In genomic region chr6:136809673-136810072, GRCm38 (mm10) we compare ENCODE assay signal across 8 mouse cellular contexts. TPM values are rescaled to one million over a fixed set of nuclear protein-coding genes. Genes with fewer than 3 reads are reported as not detected.
A peak's percentile ranks its signal among the peaks of the same experiment; 100 is the strongest.
DNase-seq lines count a peak whose midpoint lies in the region; ATAC-seq and TF ChIP-seq lines count a peak whose summit lies in the region.

No protein-coding gene starts in this region.

- H3K9ac ChIP-seq in kidney, postnatal 0 days (ENCODE audit: low read depth, low read length), result no peak overlapping the region
- 0 out of 2 replicates have a peak overlapping the region, but pooled peaks have one; percentile 66 for H3K9ac ChIP-seq in hindbrain, embryonic 14.5 days
- H3K9ac ChIP-seq in midbrain, embryonic 15.5 days, result no peak overlapping the region

- H3K9me3 ChIP-seq in kidney, postnatal 0 days (replicated peaks; ENCODE audit: low read length), result no peaks in the 10 kb centered on the region
- no peaks in the 10 kb centered on the region for H3K9me3 ChIP-seq in hindbrain, embryonic 14.5 days (ENCODE audit: control insufficient read depth, low read length)
- H3K9me3 ChIP-seq in midbrain, embryonic 15.5 days, result no peaks in the 10 kb centered on the region

- DNase-seq in kidney, postnatal 0 days (ENCODE audit: low spot score), result no peak
- no peak for DNase-seq in kidney, adult 18-20 months
- no peak for DNase-seq in hindbrain, embryonic 14.5 days (ENCODE audit: low spot score)
- no peak for DNase-seq in gastrocnemius, postnatal 14 days
- no peak for DNase-seq in urinary bladder, postnatal 10 days (ENCODE audit: low spot score)
- DNase-seq in urinary bladder, postnatal 25 days (ENCODE audit: low spot score), result no peak

- H3K4me1 ChIP-seq in kidney, postnatal 0 days (replicated peaks; ENCODE audit: insufficient read depth, low read length), result peaks cover 7% of the 10 kb centered on the region
- peaks cover 21% of the 10 kb centered on the region for H3K4me1 ChIP-seq in bone marrow macrophage, adult 2 months (ENCODE audit: control insufficient read depth, insufficient read depth, low read length)
- peaks cover 19% of the 10 kb centered on the region for H3K4me1 ChIP-seq in hindbrain, embryonic 14.5 days (replicated peaks; ENCODE audit: control insufficient read depth, insufficient read depth, low read length)
- H3K4me1 ChIP-seq in midbrain, embryonic 15.5 days, result peaks cover 29% of the 10 kb centered on the region

- peak overlapping the region; percentile 87 for H3K4me2 ChIP-seq in kidney, postnatal 0 days (ENCODE audit: low read length)
- H3K4me2 ChIP-seq in hindbrain, embryonic 14.5 days (replicated peaks), result peak overlapping the region; percentile 95
- peak overlapping the region; percentile 77 for H3K4me2 ChIP-seq in midbrain, embryonic 15.5 days

- WGBS in kidney, postnatal 0 days, result 69% methylated on average over 13 of the region's 13 CpGs
- 82% methylated on average over 13 of the region's 13 CpGs for WGBS in hindbrain, embryonic 14.5 days
- 79% methylated on average over 13 of the region's 13 CpGs for WGBS in midbrain, embryonic 15.5 days

- intact Hi-C loops in gastrocnemius, postnatal 14 days (cut with DNase I; ENCODE audit: low total_unique reads), result no loop called here

- peaks cover 26% of the 10 kb centered on the region for H3K36me3 ChIP-seq in kidney, postnatal 0 days (ENCODE audit: insufficient read depth, low read length)
- peaks cover 29% of the 10 kb centered on the region for H3K36me3 ChIP-seq in hindbrain, embryonic 14.5 days (replicated peaks; ENCODE audit: control insufficient read depth, insufficient read depth)
- H3K36me3 ChIP-seq in midbrain, embryonic 15.5 days (replicated peaks), result peaks cover 23% of the 10 kb centered on the region; the same call in 1 of the 2 replicates

- H3K27me3 ChIP-seq in kidney, postnatal 0 days (ENCODE audit: insufficient read depth, low read length), result no peaks in the 10 kb centered on the region
- H3K27me3 ChIP-seq in hindbrain, embryonic 14.5 days (ENCODE audit: control insufficient read depth, insufficient read depth, low read length), result no peaks in the 10 kb centered on the region
- no peaks in the 10 kb centered on the region for H3K27me3 ChIP-seq in midbrain, embryonic 15.5 days (replicated peaks)

- H3K4me3 ChIP-seq in kidney, postnatal 0 days (replicated peaks; ENCODE audit: low read depth, low read length), result peak overlapping the region; percentile 61
- H3K4me3 ChIP-seq in bone marrow macrophage, adult 2 months (ENCODE audit: insufficient read depth, low read length), result peak overlapping the region; percentile 94
- peak overlapping the region; percentile 79; the same call in 1 of the 2 replicates for H3K4me3 ChIP-seq in hindbrain, embryonic 14.5 days (replicated peaks; ENCODE audit: low read length)
- H3K4me3 ChIP-seq in midbrain, embryonic 15.5 days, result no peak overlapping the region

- TF ChIP-seq CTCF in kidney, postnatal 0 days (IDR thresholded peaks at IDR 0.05; ENCODE audit: low read depth), result no peak
- TF ChIP-seq CTCF in bone marrow macrophage, adult 2 months (IDR thresholded peaks at IDR 0.05; ENCODE audit: low read depth, low read length), result no peak

- no peak for ATAC-seq in kidney, postnatal 0 days (replicated peaks; ENCODE audit: low FRiP score, low read depth)
- ATAC-seq in hindbrain, embryonic 14.5 days (ENCODE audit: low FRiP score), result no peak
- ATAC-seq in midbrain, embryonic 15.5 days (replicated peaks), result no peak

- no peak for TF ChIP-seq POLR2A in bone marrow macrophage, adult 2 months (IDR thresholded peaks at IDR 0.05; ENCODE audit: borderline replicate concordance, low read depth, low read length)

- no peak overlapping the region for H3K27ac ChIP-seq in kidney, postnatal 0 days
- H3K27ac ChIP-seq in bone marrow macrophage, adult 2 months (ENCODE audit: insufficient read depth, low read depth, low read length), result peak overlapping the region; percentile 85
- H3K27ac ChIP-seq in hindbrain, embryonic 14.5 days, result no peak overlapping the region
- H3K27ac ChIP-seq in midbrain, embryonic 15.5 days, result no peak overlapping the region

RNA-seq across cellular contexts. Expression of gene H2afj, which starts 1.6 kb away (rescaled TPM):
- polyA plus RNA-seq in kidney, postnatal 0 days (2015; fragmentation: Nextera tagmentation; extraction: Ambion mirVana), result 168 and 180 TPM in 2 replicates
- 58.1 and 78.1 TPM in 2 replicates for polyA plus RNA-seq in bone marrow macrophage, adult 2 months (2012; ENCODE audit: insufficient read depth, insufficient read length, missing spikeins)
- polyA plus RNA-seq in hindbrain, embryonic 14.5 days (2014; fragmentation: Nextera tagmentation; extraction: Ambion mirVana), result 93.6 and 112 TPM in 2 replicates
- 98.3 and 103 TPM in 2 replicates for polyA plus RNA-seq in midbrain, embryonic 15.5 days (2015; fragmentation: Nextera tagmentation; extraction: Ambion mirVana)
- 10 to 100 TPM; 12.7 to 18.5 TPM for total RNA-seq in gastrocnemius, postnatal 14 days (2021)

RNA-seq across cellular contexts. Expression of gene Hist4h4, which starts 5.5 kb away (rescaled TPM):
- polyA plus RNA-seq in kidney, postnatal 0 days (2015; fragmentation: Nextera tagmentation; extraction: Ambion mirVana), result 0.64 and 0.88 TPM in 2 replicates
- polyA plus RNA-seq in bone marrow macrophage, adult 2 months (2012; ENCODE audit: insufficient read depth, insufficient read length, missing spikeins), result 0.51 and 0.56 TPM in 2 replicates
- polyA plus RNA-seq in hindbrain, embryonic 14.5 days (2014; fragmentation: Nextera tagmentation; extraction: Ambion mirVana), result 0.43 and 0.78 TPM in 2 replicates
- 0.77 and 0.87 TPM in 2 replicates for polyA plus RNA-seq in midbrain, embryonic 15.5 days (2015; fragmentation: Nextera tagmentation; extraction: Ambion mirVana)
- total RNA-seq in gastrocnemius, postnatal 14 days (2021), result 10 to 100 TPM; 10.8 to 11.4 TPM

RNA-seq across cellular contexts. Expression of gene BC049715, which starts 17.8 kb away (rescaled TPM):
- 1.6 and 2.1 TPM in 2 replicates for polyA plus RNA-seq in kidney, postnatal 0 days (2015; fragmentation: Nextera tagmentation; extraction: Ambion mirVana)
- 4.4 and 5.1 TPM in 2 replicates for polyA plus RNA-seq in bone marrow macrophage, adult 2 months (2012; ENCODE audit: insufficient read depth, insufficient read length, missing spikeins)
- polyA plus RNA-seq in hindbrain, embryonic 14.5 days (2014; fragmentation: Nextera tagmentation; extraction: Ambion mirVana), result 1.4 and 2.0 TPM in 2 replicates
- 1.5 and 1.8 TPM in 2 replicates for polyA plus RNA-seq in midbrain, embryonic 15.5 days (2015; fragmentation: Nextera tagmentation; extraction: Ambion mirVana)
- under 1 TPM; 0.10 to 0.35 TPM for total RNA-seq in gastrocnemius, postnatal 14 days (2021)

RNA-seq across cellular contexts. Expression of gene Wbp11, which starts 18.4 kb away (rescaled TPM):
- 76.4 and 82.9 TPM in 2 replicates for polyA plus RNA-seq in kidney, postnatal 0 days (2015; fragmentation: Nextera tagmentation; extraction: Ambion mirVana)
- 69.8 and 76.4 TPM in 2 replicates for polyA plus RNA-seq in bone marrow macrophage, adult 2 months (2012; ENCODE audit: insufficient read depth, insufficient read length, missing spikeins)
- polyA plus RNA-seq in hindbrain, embryonic 14.5 days (2014; fragmentation: Nextera tagmentation; extraction: Ambion mirVana), result 74.7 and 77.5 TPM in 2 replicates
- 74.2 and 79.3 TPM in 2 replicates for polyA plus RNA-seq in midbrain, embryonic 15.5 days (2015; fragmentation: Nextera tagmentation; extraction: Ambion mirVana)
- total RNA-seq in gastrocnemius, postnatal 14 days (2021), result 10 to 100 TPM; 49.2 to 53.1 TPM

RNA-seq across cellular contexts. Expression of gene Smco3, which starts 25.6 kb away (rescaled TPM):
- 2.1 TPM in 2 replicates for polyA plus RNA-seq in kidney, postnatal 0 days (2015; fragmentation: Nextera tagmentation; extraction: Ambion mirVana)
- 0.57 and 0.74 TPM in 2 replicates for polyA plus RNA-seq in bone marrow macrophage, adult 2 months (2012; ENCODE audit: insufficient read depth, insufficient read length, missing spikeins)
- polyA plus RNA-seq in hindbrain, embryonic 14.5 days (2014; fragmentation: Nextera tagmentation; extraction: Ambion mirVana), result 1.8 and 1.9 TPM in 2 replicates
- 0.66 and 1.3 TPM in 2 replicates for polyA plus RNA-seq in midbrain, embryonic 15.5 days (2015; fragmentation: Nextera tagmentation; extraction: Ambion mirVana)
- 1 to 10 TPM in 1 of 2 experiments, under 1 TPM in 1; 0.62 to 1.6 TPM for total RNA-seq in gastrocnemius, postnatal 14 days (2021)
